23 mouse cellular contexts compared by ENCODE assay signal in genomic region chr11:88090293-88090692, GRCm38 (mm10). TPM values are rescaled to one million over a fixed set of nuclear protein-coding genes. Genes with fewer than 3 reads are reported as not detected.
DNase-seq lines count a peak whose midpoint lies in the region; ATAC-seq and TF ChIP-seq lines count a peak whose summit lies in the region.
"Had no signal": no experiment of that assay in that cellular context is flagged by ENCODE, and none has a peak within 500 bp of the region (broad histone marks: within the 10 kb centered on the region; RNA-seq: fewer than 3 reads in every experiment).

No protein-coding gene starts in this region.

- no peak overlapping the region for H3ac ChIP-seq in myocyte (ENCODE audit: control insufficient read depth, insufficient read length)

- ATAC-seq in megakaryocyte, adult 5-6 weeks (ENCODE audit: poor library complexity, severe bottlenecking), result no peak
- ATAC-seq in forebrain, postnatal 0 days, result no peak
- ATAC-seq: activated CD4-positive, CD25-positive, alpha-beta regulatory T cell, adult 4 months; CD4-positive, CD25-positive, alpha-beta regulatory T cell, adult 4 months; forebrain, embryonic 13.5 days; forebrain, embryonic 15.5 days; Patski had no signal

- H3K27me3 ChIP-seq in megakaryocyte, embryonic 14.5 days (replicated peaks), result no peaks in the 10 kb centered on the region
- H3K27me3 ChIP-seq in myocyte (ENCODE audit: control insufficient read depth, insufficient read depth, insufficient read length), result no peaks in the 10 kb centered on the region
- no peaks in the 10 kb centered on the region for H3K27me3 ChIP-seq in forebrain, postnatal 0 days (ENCODE audit: insufficient read depth, low read length)
- H3K27me3 ChIP-seq: embryonic facial prominence, embryonic 12.5 days; forebrain, embryonic 13.5 days; forebrain, embryonic 15.5 days; Patski had no signal

- TF ChIP-seq POLR2A in myocyte (IDR thresholded peaks at IDR 0.05; ENCODE audit: insufficient read length, low read depth), result peak; percentile 44

- peaks cover 26% of the 10 kb centered on the region for H3K36me3 ChIP-seq in megakaryocyte, embryonic 14.5 days (replicated peaks; ENCODE audit: low read length)
- no peaks in the 10 kb centered on the region for H3K36me3 ChIP-seq in myocyte (ENCODE audit: control insufficient read depth, insufficient read depth)
- H3K36me3 ChIP-seq in forebrain, postnatal 0 days (ENCODE audit: insufficient read depth), result no peaks in the 10 kb centered on the region
- H3K36me3 ChIP-seq: forebrain, embryonic 15.5 days had no signal

- peak; percentile 59 for DNase-seq in MN1 (ENCODE audit: low spot score)
- DNase-seq in layer of hippocampus, adult 2 months (ENCODE audit: low spot score in 2 of 2), result no peak
- DNase-seq in forebrain, postnatal 0 days, result no peak
- DNase-seq in left cerebral cortex, adult 11 months (ENCODE audit: low spot score), result no peak
- DNase-seq: adrenal gland, adult 8-10 months; adrenal gland, postnatal 14 days; B cell, adult 2 months; cerebellum, adult 11-12 months; cerebellum, adult 2 months; cerebellum, adult 9-10 months; cerebellum, postnatal 10 days; cerebellum, postnatal 25 days had no signal

- peaks cover 93% of the 10 kb centered on the region for H3K4me1 ChIP-seq in megakaryocyte, embryonic 14.5 days
- H3K4me1 ChIP-seq in forebrain, postnatal 0 days (ENCODE audit: insufficient read depth), result peaks cover 6% of the 10 kb centered on the region; the same call in 1 of the 2 replicates

- no peaks in the 10 kb centered on the region for H3K79me2 ChIP-seq in myocyte (ENCODE audit: control insufficient read depth, insufficient read depth)

- H3K4me3 ChIP-seq in megakaryocyte, embryonic 14.5 days (replicated peaks), result peak overlapping the region; percentile 33
- H3K4me3 ChIP-seq in myocyte, result no peak overlapping the region
- no peak overlapping the region for H3K4me3 ChIP-seq in layer of hippocampus, adult 2 months
- no peak overlapping the region for H3K4me3 ChIP-seq in forebrain, postnatal 0 days (ENCODE audit: low read depth, low read length)
- H3K4me3 ChIP-seq: embryonic facial prominence, embryonic 10.5 days; embryonic facial prominence, embryonic 12.5 days; forebrain, embryonic 13.5 days; forebrain, embryonic 15.5 days had no signal

- H3K4me2 ChIP-seq in myocyte (ENCODE audit: low read depth), result peak overlapping the region; percentile 28
- no peak overlapping the region for H3K4me2 ChIP-seq in forebrain, postnatal 0 days (ENCODE audit: low read depth)
- H3K4me2 ChIP-seq: embryonic facial prominence, embryonic 12.5 days; forebrain, embryonic 13.5 days; forebrain, embryonic 15.5 days had no signal

- H3K9me3 ChIP-seq in megakaryocyte, embryonic 14.5 days, result no peaks in the 10 kb centered on the region; the same call in 1 of the 2 replicates
- H3K9me3 ChIP-seq in forebrain, postnatal 0 days (ENCODE audit: low read length), result no peaks in the 10 kb centered on the region
- H3K9me3 ChIP-seq: embryonic facial prominence, embryonic 10.5 days; embryonic facial prominence, embryonic 12.5 days; forebrain, embryonic 13.5 days; forebrain, embryonic 15.5 days; G1E had no signal

- no peak overlapping the region for H3K27ac ChIP-seq in layer of hippocampus, adult 2 months
- no peak overlapping the region for H3K27ac ChIP-seq in forebrain, postnatal 0 days (ENCODE audit: low read depth, low read length)
- H3K27ac ChIP-seq: embryonic facial prominence, embryonic 10.5 days; embryonic facial prominence, embryonic 12.5 days; forebrain, embryonic 13.5 days; forebrain, embryonic 15.5 days had no signal

- 73% methylated on average over 5 of the region's 5 CpGs for WGBS in forebrain, postnatal 0 days

- H3K9ac ChIP-seq in forebrain, postnatal 0 days, result no peak overlapping the region
- H3K9ac ChIP-seq: embryonic facial prominence, embryonic 12.5 days; forebrain, embryonic 13.5 days; forebrain, embryonic 15.5 days had no signal

- no peak for TF ChIP-seq CTCF in layer of hippocampus, adult 2 months (conservative IDR thresholded peaks at IDR 0.05)
- TF ChIP-seq CTCF in forebrain, postnatal 0 days (IDR thresholded peaks at IDR 0.05; ENCODE audit: low read depth), result no peak

TF ChIP-seq in myocyte, 11 proteins besides CTCF, POLR2A, EP300 and RAD21:
- TF ChIP-seq TCF3 (IDR thresholded peaks at IDR 0.05; ENCODE audit: insufficient read length, low read depth) (no peak), SRF (IDR thresholded peaks at IDR 0.05; ENCODE audit: control insufficient read depth, insufficient read length, low read depth) (no peak), MYOD1 (IDR thresholded peaks at IDR 0.05; ENCODE audit: control insufficient read depth in 1 of 3, insufficient read length in 2 of 3, low read depth in 2 of 3) (no peak), POLR2AphosphoS2 (IDR thresholded peaks at IDR 0.05; ENCODE audit: insufficient read length, low read depth) (peak; percentile 55), MAX (IDR thresholded peaks at IDR 0.05; ENCODE audit: low read depth) (no peak), REST (IDR thresholded peaks at IDR 0.05; ENCODE audit: insufficient read depth, insufficient read length) (no peak), USF1 (IDR thresholded peaks at IDR 0.05; ENCODE audit: low read depth) (no peak), CEBPB (IDR thresholded peaks at IDR 0.05; ENCODE audit: insufficient read depth, poor library complexity, severe bottlenecking) (peak; percentile 95)
TF ChIP-seq in myocyte: peak in this region for 2.

RNA-seq across cellular contexts. Expression of gene Cuedc1, which starts 7.6 kb away (rescaled TPM):
- 294 and 346 TPM in 2 replicates for polyA plus RNA-seq in megakaryocyte, embryonic 14.5 days (2012; ENCODE audit: insufficient read depth, low replicate concordance)
- total RNA-seq in megakaryocyte, adult 5-6 weeks (2015), result 0.67 and 0.73 TPM in 2 replicates
- total RNA-seq in megakaryocyte, adult 5-6 weeks (2017), result 1.3 and 2.2 TPM in 2 replicates
- polyA plus RNA-seq in myocyte (2012; fragmentation: generic; extraction: Trizol), result 40.8 TPM
- total RNA-seq in layer of hippocampus, adult 2 months (2021), result 10 to 100 TPM; 31.1 to 35.3 TPM
- total RNA-seq in forebrain, postnatal 0 days (2014; rRNA removed), result 28.9 and 34.7 TPM in 2 replicates
- polyA plus RNA-seq in forebrain, postnatal 0 days (2015; fragmentation: Nextera tagmentation; extraction: Ambion mirVana), result 22.0 and 34.6 TPM in 2 replicates

RNA-seq across cellular contexts. Expression of gene Vezf1, which starts 22.2 kb away (rescaled TPM):
- polyA plus RNA-seq in megakaryocyte, embryonic 14.5 days (2012; ENCODE audit: insufficient read depth, low replicate concordance), result 5.8 and 9.9 TPM in 2 replicates
- 46.4 and 55.3 TPM in 2 replicates for total RNA-seq in megakaryocyte, adult 5-6 weeks (2015)
- 22.6 and 25.0 TPM in 2 replicates for total RNA-seq in megakaryocyte, adult 5-6 weeks (2017)
- polyA plus RNA-seq in myocyte (2012; fragmentation: generic; extraction: Trizol), result 17.7 TPM
- 10 to 100 TPM; 22.0 to 22.7 TPM for total RNA-seq in layer of hippocampus, adult 2 months (2021)
- 33.0 and 43.7 TPM in 2 replicates for total RNA-seq in forebrain, postnatal 0 days (2014; rRNA removed)
- polyA plus RNA-seq in forebrain, postnatal 0 days (2015; fragmentation: Nextera tagmentation; extraction: Ambion mirVana), result 28.0 and 34.6 TPM in 2 replicates

RNA-seq across cellular contexts. Expression of gene Srsf1, which starts 43.1 kb away (rescaled TPM):
- polyA plus RNA-seq in megakaryocyte, embryonic 14.5 days (2012; ENCODE audit: insufficient read depth, low replicate concordance), result 25.7 and 74.9 TPM in 2 replicates
- total RNA-seq in megakaryocyte, adult 5-6 weeks (2015), result 146 and 156 TPM in 2 replicates
- total RNA-seq in megakaryocyte, adult 5-6 weeks (2017), result 369 and 388 TPM in 2 replicates
- 69.9 TPM for polyA plus RNA-seq in myocyte (2012; fragmentation: generic; extraction: Trizol)
- total RNA-seq in layer of hippocampus, adult 2 months (2021), result 100 to 1,000 TPM; 234 TPM
- 282 and 390 TPM in 2 replicates for total RNA-seq in forebrain, postnatal 0 days (2014; rRNA removed)
- polyA plus RNA-seq in forebrain, postnatal 0 days (2015; fragmentation: Nextera tagmentation; extraction: Ambion mirVana), result 103 and 121 TPM in 2 replicates
